Mouse (Mus musculus) ES-CJ7 (cell line): Measurements from ENCODE around the gene Arid1b.
A peak's percentile ranks its signal among the peaks of the same experiment; 100 is the strongest.

ENCODE experiments used
- DNase-seq: peaks from one replicate; pipeline ENCODE4 v3.0.0; 2011; ENCODE audit warnings: low read depth, low spot score

Gene Arid1b

GRCm38 (mm10) chr17:5310425-5310888 lies 316.3 kb downstream of the Arid1b start:
- DNase-seq: no peak

GRCm38 (mm10) chr17:5311062-5311461 lies 316.9 kb downstream of the Arid1b start:
- DNase-seq: no peak

GRCm38 (mm10) chr17:5312307-5312706 lies 318.2 kb downstream of the Arid1b start:
- no peak for DNase-seq

GRCm38 (mm10) chr17:5314735-5315134 lies 320.6 kb downstream of the Arid1b start:
- DNase-seq: no peak

GRCm38 (mm10) chr17:5316489-5316888 lies 322.4 kb downstream of the Arid1b start:
- DNase-seq: peak; percentile 51

- no peak for DNase-seq
These were observed 327.6 kb downstream of the Arid1b start for GRCm38 (mm10) chr17:5321589-5322225.

GRCm38 (mm10) chr17:5322594-5322993 lies 328.5 kb downstream of the Arid1b start:
- peak; percentile 65 for DNase-seq

- no peak for DNase-seq
These were observed 329.6 kb downstream of the Arid1b start for GRCm38 (mm10) chr17:5323746-5324145.

- DNase-seq: peak; percentile 85
These were observed 330.2 kb downstream of the Arid1b start for GRCm38 (mm10) chr17:5324236-5324876.

- DNase-seq: no peak
These were observed 332.6 kb downstream of the Arid1b start for GRCm38 (mm10) chr17:5326689-5327088.

- no peak for DNase-seq
These were observed 333.5 kb downstream of the Arid1b start for GRCm38 (mm10) chr17:5327480-5328180.

GRCm38 (mm10) chr17:5329478-5329877 lies 335.3 kb downstream of the Arid1b start:
- no peak for DNase-seq

- no peak for DNase-seq
These were observed 335.9 kb downstream of the Arid1b start for GRCm38 (mm10) chr17:5330063-5330462.

- DNase-seq: no peak
These were observed 336.5 kb downstream of the Arid1b start for GRCm38 (mm10) chr17:5330644-5331043.

- peak; percentile 27 for DNase-seq
These were observed 337.3 kb downstream of the Arid1b start for GRCm38 (mm10) chr17:5331387-5331786.

GRCm38 (mm10) chr17:5334567-5334966 lies 340.4 kb downstream of the Arid1b start:
- no peak for DNase-seq

GRCm38 (mm10) chr17:5344426-5344825 lies 350.3 kb downstream of the Arid1b start:
- no peak for DNase-seq

GRCm38 (mm10) chr17:5345810-5346209 lies 351.7 kb downstream of the Arid1b start:
- DNase-seq: no peak

GRCm38 (mm10) chr17:5352901-5353300 lies 358.8 kb downstream of the Arid1b start:
- no peak for DNase-seq

GRCm38 (mm10) chr17:5360759-5361158 lies 366.6 kb downstream of the Arid1b start:
- no peak for DNase-seq

GRCm38 (mm10) chr17:5365992-5366398 lies 371.9 kb downstream of the Arid1b start:
- DNase-seq: no peak

- no peak for DNase-seq
These were observed 376.9 kb downstream of the Arid1b start for GRCm38 (mm10) chr17:5371032-5371431.

- DNase-seq: no peak
These were observed 377.4 kb downstream of the Arid1b start for GRCm38 (mm10) chr17:5371521-5371920.
